Mouse (Mus musculus): ENCODE results near the gene Ntrk2.

Ntrk2 gene

DNA sequence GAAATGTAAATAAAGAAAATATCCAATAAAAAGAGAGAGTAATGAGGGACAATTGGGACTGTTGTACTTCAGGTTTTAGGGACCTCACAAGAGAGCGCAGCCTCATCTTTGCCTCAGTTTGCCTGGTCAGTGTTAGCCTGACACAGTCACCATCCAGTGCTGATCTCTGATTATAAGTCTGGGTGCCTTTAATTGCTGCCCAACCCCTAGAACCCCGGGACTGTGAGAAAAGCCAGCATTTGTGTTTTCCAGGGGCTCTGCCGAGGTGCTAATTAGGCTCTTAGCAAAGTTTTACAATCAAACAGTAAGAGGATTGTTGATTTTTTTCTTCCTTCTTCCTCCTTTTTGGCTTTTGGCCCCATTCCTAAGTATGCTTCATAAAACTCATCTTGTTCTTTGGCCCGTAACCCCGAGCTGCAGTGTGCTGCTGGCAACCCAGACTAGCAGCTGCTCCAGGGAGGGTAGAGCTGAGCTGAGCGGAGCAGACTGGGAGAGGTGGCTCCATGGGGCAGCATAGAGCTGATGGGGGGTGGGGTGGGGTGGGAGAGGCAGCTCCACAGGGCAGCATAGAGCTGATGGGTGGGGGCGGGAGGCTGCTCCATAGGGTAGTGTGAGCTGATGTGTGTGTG lies 34.5 kb downstream of the Ntrk2 start:
- in situ Hi-C loops (cut with MseI, MboI): no loop called here

DNA sequence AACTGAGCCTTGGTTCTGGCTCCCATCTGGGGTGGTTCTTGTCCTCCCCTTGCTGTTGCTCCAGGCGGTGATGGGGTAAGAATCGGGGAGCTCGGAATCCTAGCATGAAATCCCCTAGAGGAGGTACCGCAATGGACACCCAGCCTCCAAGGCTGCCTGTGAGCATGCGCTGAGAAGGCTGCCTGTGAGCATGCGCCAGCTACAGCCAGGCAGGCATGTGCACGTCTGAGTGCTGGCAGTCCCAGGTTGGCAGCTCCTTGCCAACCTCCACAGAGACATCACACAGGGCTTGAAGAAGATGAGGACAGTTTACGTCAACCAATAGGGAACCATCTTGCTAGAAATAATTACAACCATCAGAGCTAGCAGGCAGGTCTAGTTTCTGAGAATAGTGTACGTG lies 37.5 kb downstream of the Ntrk2 start:
- in situ Hi-C loops (cut with MseI, MboI): no loop called here

DNA sequence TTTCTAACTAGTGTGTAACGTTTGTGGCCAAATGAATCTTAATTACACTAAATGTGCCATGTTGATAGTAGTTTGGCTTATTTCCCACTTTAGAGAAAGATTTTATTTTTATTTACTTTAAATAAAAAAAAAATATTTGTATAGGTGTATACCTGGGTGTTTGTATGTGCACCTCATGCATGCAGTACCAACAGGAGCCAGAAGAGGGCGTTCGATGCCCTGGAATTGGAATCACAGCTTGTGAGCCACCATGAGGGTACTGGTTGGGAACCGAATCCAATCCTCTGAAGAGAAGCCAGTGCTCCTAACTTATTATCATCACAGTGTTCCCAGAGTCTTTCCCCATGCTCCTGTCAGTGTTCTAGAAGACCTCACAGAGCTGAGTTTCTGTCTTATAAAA lies 42.2 kb downstream of the Ntrk2 start:
- in situ Hi-C loops (cut with MseI, MboI): no loop called here

DNA sequence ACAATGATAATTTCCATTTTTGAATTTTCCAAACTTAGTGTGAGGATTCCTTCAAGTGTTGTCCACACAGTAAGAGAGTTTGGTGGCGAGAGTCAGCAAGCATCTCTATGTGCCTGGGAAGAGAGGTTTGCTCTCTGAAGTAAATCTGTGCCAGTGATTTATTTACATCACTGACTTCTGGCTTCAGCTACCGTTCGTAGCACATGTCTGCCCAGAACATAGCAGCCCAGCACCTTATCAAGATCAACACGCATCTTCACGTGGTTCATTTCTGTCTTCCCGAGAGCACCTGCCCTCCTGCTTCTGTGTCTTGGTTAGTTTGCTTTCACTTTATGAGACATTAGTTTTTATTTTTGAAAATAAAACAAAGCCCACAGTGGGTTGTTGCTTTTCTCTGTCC lies 47.3 kb downstream of the Ntrk2 start:
- in situ Hi-C loops (cut with MseI, MboI): no loop called here

GRCm38 (mm10) chr13:58866239-58866638 lies 59.9 kb downstream of the Ntrk2 start:
- in situ Hi-C loops (cut with MseI, MboI): no loop called here

DNA sequence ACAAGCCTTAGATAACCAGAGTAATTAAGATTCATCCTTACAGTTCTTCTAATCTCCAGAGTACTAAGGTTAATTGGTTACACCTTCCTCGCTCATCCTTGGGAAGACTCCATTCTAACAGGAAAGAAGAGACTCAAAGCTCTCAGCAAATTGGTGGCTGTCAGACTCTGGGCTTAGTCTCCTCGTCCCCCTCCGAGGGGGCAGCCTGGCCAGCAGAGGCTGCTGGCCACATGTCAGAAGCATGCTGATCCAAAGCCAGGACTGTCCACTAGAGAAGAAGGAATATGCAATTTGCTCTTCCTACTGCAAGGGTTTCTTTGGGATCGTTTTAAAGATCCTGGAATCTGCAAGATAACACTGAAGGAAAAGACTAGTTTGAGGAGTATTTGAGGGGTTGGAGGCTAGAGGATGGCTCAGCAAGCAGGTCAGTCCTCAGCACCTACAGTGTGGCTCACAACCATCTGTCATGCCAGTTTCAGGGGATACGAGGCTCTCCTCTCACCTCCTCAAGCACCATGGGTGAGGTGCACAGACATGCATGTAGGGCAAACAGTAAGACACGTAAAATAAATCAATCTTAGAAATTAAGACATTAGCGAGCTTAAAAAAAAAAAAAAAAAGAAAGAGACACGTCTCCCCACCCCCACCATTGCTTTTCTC lies 60.5 kb downstream of the Ntrk2 start:
- in situ Hi-C loops (cut with MseI, MboI): no loop called here

DNA sequence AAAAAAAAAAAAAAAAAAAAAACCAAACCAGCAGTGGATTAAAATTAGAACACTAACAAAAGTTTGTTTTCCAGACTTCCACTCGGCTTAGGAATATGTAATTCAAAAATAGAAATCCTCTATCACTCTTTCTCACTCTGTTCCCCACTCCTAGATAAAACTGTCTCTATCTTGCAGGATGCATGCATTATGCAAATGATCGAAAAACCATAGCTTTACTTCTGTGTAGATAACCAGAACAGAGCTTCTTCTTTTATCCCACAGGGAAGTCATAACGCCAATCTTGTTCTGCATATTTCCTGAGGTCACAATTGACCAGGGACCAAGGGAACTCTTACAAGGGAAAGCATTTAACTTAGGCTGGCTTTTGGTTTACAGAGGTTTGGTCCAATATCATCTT lies 76.1 kb downstream of the Ntrk2 start:
- in situ Hi-C loops (cut with MseI, MboI): no loop called here

DNA sequence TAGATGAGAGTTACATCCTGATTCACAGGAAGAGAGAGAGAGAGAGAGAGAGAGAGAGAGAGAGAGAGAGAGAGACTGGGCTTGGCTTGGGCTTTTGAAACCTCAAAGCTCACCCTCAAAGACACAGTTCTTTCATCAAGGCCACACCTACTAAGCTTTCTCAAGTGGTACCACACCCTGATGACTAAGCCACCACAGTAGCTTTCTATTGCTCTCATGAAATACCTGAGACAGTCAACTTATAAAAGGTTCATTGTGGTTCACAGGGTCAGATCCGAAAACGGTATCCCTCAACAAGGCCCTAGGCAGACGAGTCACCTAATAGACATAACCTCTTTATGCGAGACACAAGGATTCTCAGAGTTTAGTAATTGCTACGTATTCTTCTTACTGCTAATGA lies 76.5 kb downstream of the Ntrk2 start:
- in situ Hi-C loops (cut with MseI, MboI): no loop called here

- in situ Hi-C loops (cut with MseI, MboI): no loop called here
Measured at GRCm38 (mm10) chr13:58886108-58886507, 79.7 kb downstream of the Ntrk2 start.

GRCm38 (mm10) chr13:58896254-58896910 lies 90.0 kb downstream of the Ntrk2 start:
- in situ Hi-C loops (cut with MseI, MboI): no loop called here

- in situ Hi-C loops (cut with MseI, MboI): no loop called here
Measured at GRCm38 (mm10) chr13:58899337-58899736, 93.0 kb downstream of the Ntrk2 start.

- in situ Hi-C loops (cut with MseI, MboI): no loop called here
Measured at GRCm38 (mm10) chr13:58902313-58902712, 95.9 kb downstream of the Ntrk2 start.

- in situ Hi-C loops (cut with MseI, MboI): no loop called here
Measured at GRCm38 (mm10) chr13:58904742-58905735, 98.7 kb downstream of the Ntrk2 start.

DNA sequence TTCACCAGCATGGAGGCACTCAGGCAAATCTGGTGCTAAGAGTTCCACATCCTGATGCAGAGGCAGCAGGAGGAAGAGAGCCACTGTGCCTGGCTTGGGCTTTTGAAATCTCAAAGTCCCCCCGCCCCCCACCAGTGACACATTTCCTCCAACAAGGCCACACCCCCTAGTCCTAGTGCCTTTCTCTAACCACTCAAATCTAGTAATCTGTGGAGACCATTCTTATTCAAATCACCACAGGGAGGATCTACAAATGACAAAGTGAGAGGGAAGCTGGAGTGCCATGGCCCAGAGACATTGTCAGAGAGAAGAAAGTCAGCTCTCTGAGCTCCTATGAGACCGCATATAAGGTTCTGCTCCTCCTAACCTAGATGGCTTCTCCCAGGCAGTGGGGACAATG lies 105.6 kb downstream of the Ntrk2 start:
- in situ Hi-C loops (cut with MseI, MboI): no loop called here

GRCm38 (mm10) chr13:58912559-58912958 lies 106.2 kb downstream of the Ntrk2 start:
- in situ Hi-C loops (cut with MseI, MboI): no loop called here

GRCm38 (mm10) chr13:58914061-58914814 lies 107.9 kb downstream of the Ntrk2 start:
- in situ Hi-C loops (cut with MseI, MboI): no loop called here

DNA sequence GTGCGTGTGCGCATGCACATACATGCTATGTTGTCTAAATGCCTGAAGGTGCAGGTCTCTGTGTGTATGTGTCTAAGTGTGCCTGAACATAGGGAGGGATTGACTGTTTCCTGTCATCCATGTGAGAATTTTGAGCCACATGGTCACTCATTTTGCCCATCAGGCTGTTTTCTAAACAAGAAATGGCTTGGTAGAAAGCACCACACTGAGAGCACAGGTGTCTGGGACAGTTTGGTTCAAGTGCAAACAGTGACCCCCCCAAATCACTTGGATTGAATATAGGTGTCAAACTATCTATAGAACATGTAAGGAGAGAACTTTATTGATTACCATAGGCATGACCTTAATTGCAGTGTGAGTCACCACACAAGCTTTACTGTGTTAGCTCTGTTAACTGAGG lies 110.0 kb downstream of the Ntrk2 start:
- in situ Hi-C loops (cut with MseI, MboI): no loop called here

GRCm38 (mm10) chr13:58920241-58920640 lies 113.9 kb downstream of the Ntrk2 start:
- in situ Hi-C loops (cut with MseI, MboI): no loop called here

DNA sequence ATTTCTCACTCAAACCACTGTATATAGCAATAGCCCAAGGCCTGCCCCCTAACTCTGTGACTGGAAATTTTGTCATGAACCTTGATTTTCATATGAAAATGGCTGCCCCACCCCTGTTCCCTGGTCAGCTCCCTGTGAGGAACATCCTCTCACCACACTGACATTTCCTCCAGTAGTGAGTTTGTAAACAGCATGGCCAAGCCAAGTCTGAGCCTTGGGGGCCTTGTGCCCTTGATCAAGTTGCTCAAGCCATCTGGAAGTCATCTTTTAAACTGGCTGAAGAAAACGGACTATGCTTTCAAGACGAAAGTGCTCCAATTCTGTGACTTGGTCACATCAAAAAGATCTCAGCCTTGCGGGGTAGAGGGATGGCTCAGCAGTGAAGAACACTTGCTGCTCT lies 114.9 kb downstream of the Ntrk2 start:
- in situ Hi-C loops (cut with MseI, MboI): no loop called here

DNA sequence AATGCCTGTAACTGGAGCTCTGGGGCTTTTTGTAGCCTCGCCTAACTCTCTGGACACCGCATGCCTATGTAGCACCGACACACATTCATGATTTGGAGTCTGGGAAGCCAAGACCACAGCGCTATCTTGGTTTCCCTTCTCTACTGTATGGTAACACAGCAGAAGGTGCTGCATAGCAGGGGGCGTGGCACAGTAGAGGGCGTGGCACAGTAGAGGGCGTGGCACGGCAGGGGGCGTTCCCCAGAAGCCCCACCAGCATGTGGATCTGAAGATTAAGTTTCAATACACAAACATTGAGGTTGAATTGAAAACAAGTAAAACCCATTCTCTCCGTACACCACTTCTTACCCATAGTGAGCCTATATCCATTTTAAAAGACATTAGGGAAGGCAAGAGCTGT lies 115.3 kb downstream of the Ntrk2 start:
- in situ Hi-C loops (cut with MseI, MboI): no loop called here

DNA sequence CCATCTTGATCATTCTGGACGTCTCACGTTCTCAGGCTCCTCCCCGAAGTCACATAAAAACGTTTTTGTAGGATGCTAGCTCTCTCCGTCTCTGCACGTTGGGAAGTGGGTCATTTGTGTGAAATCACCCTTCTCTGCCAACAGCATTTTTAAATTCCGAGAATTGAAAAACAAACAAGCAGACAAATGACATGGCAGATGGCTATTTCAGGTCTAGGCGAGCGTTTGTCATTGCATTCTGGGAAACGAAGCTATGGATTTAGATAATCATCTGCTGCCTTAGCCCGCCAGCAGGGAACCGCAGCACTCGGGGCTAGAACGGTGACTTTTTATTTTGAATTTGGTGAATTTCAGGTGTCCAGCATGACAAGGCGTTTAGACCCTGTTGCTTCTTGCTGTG lies 115.8 kb downstream of the Ntrk2 start:
- in situ Hi-C loops (cut with MseI, MboI): no loop called here
